Mouse (Mus musculus) embryonic facial prominence, embryonic 14.5 days (tissue): ENCODE results near the gene Tab2. TPM values are rescaled to one million over a fixed set of nuclear protein-coding genes. Genes with fewer than 3 reads are reported as not detected.

ENCODE experiments used
- ATAC-seq: fragments of 200-750 bp; cut with Nextera tagmentation; 2 replicates; pipeline ENCODE4 v1.8.0; 2017; ENCODE audit warnings: low read depth, moderate number of reproducible peaks, moderate TSS enrichment
- DNase-seq: peaks from one replicate; pipeline ENCODE4 v3.0.0-alpha.2; 2015; ENCODE audit warnings: low spot score
- H3K27ac ChIP-seq: fragments of 300-500 bp; sonication (generic); replicated peaks from 2 replicates; pipeline ENCODE4 v1.5.1; 2014; ENCODE audit warnings: low read depth, mild to moderate bottlenecking, low read length, moderate library complexity
- H3K27me3 ChIP-seq: fragments of 300-500 bp; sonication (generic); replicated peaks from 2 replicates; pipeline ENCODE4 v1.6.1; 2014; ENCODE audit warnings: low read length; ENCODE audit not compliant: control insufficient read depth, insufficient read depth
- H3K36me3 ChIP-seq: fragments of 300-500 bp; sonication (generic); 2 replicates; pipeline ENCODE4 v1.6.1; 2014; ENCODE audit warnings: low read length, mixed read lengths; ENCODE audit not compliant: control insufficient read depth, insufficient read depth
- H3K4me1 ChIP-seq: fragments of 300-500 bp; sonication (generic); 2 replicates; pipeline ENCODE4 v1.6.1; 2014; ENCODE audit warnings: antibody characterized with exemption, low read length; ENCODE audit not compliant: control insufficient read depth, insufficient read depth
- H3K4me2 ChIP-seq: fragments of 300-500 bp; sonication (generic); 2 replicates; pipeline ENCODE4 v1.6.1; 2014; ENCODE audit warnings: low read depth, mild to moderate bottlenecking, low read length, moderate library complexity, mixed read lengths
- H3K4me3 ChIP-seq: fragments of 300-500 bp; sonication (generic); 2 replicates; pipeline ENCODE4 v1.5.1; 2014; ENCODE audit warnings: low read depth, mild to moderate bottlenecking, low read length
- H3K9ac ChIP-seq: fragments of 300-500 bp; sonication (generic); 2 replicates; pipeline ENCODE4 v1.6.1; 2014; ENCODE audit warnings: low read depth, mild to moderate bottlenecking, low read length, moderate library complexity, mixed read lengths
- H3K9me3 ChIP-seq: fragments of 300-500 bp; sonication (generic); 2 replicates; pipeline ENCODE4 v1.6.1; 2016; ENCODE audit warnings: low read length; ENCODE audit not compliant: control insufficient read depth
- WGBS: fragments of 180-500 bp; shearing (Covaris S2); extraction: QIAGEN DNeasy Blood & Tissue Kit; methylation state at CpG from one replicate; pipeline ENCODE4 v1.1.7; 2014; 5-methylcytosine and 5-hydroxymethylcytosine counted together
- polyA plus RNA-seq: library from polyadenylated mRNA; unstranded; fragments of >200 nt; fragmentation: Nextera tagmentation; extraction: Ambion mirVana; gene quantifications from 2 replicates; pipeline ENCODE4 v1.2.1, GENCODE M21; 2014

Tab2 gene
- polyA plus RNA-seq, result 34.9 and 37.0 TPM in 2 replicates

DNA sequence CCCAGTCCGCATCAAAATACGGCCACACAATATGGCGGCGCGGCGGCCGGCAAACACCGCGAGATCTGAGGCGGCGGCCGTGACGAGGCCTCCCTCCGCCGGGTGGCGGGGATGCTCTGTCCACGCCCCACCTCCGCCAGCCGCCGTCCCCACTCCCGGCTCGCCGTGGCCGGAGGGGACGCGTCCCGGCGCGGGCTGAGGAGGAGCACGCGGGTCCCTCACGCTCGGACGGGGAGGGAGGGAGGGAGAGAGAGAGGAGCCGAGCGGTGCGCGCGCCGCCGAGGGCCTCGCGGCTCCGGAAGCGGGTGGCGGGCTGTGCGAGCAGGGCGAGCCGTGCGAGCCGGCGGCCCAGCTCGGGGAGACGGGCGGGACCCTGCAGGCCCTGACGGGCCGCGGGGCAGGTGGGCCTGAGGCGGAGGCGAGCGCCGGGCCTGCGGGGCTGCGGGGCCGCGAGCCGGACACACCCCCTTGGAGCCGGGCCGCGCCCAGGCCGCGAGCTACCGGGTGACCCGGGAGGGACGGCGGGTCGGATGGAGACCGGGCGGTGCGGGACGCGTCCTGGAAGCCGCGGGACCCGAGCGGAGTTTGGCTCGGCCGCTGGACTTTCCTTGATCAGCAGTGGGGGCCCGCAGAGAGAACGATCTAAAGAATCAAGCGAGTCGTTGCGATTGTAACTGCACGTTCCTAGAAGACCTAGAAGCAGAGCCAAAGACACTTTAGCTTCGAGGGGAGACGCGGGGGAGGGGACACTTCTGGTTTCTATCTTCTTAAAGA is at the start of gene Tab2:
Gene Tab2, minus strand, starts transcription at position 3 of the 774 bp plus-strand sequence.
- peak; percentile 96 for DNase-seq
- Histone ChIP-seq H3K27ac (peak within 1 kb of the TSS; percentile 99), H3K4me3 (peak within 1 kb of the TSS; percentile 94), H3K4me2 (peak within 1 kb of the TSS; percentile 78), H3K9me3 (no peaks in the 10 kb centered on the region), H3K36me3 (no peaks in the 10 kb centered on the region), H3K27me3 (no peaks in the 10 kb centered on the region), H3K9ac (peak within 1 kb of the TSS; percentile 99), H3K4me1 (peaks cover 14% of the 10 kb centered on the region; the same call in 1 of the 2 replicates)
- ATAC-seq, result peak; percentile 96
- WGBS, result 0% methylated on average over 34 of the region's 97 CpGs

DNA sequence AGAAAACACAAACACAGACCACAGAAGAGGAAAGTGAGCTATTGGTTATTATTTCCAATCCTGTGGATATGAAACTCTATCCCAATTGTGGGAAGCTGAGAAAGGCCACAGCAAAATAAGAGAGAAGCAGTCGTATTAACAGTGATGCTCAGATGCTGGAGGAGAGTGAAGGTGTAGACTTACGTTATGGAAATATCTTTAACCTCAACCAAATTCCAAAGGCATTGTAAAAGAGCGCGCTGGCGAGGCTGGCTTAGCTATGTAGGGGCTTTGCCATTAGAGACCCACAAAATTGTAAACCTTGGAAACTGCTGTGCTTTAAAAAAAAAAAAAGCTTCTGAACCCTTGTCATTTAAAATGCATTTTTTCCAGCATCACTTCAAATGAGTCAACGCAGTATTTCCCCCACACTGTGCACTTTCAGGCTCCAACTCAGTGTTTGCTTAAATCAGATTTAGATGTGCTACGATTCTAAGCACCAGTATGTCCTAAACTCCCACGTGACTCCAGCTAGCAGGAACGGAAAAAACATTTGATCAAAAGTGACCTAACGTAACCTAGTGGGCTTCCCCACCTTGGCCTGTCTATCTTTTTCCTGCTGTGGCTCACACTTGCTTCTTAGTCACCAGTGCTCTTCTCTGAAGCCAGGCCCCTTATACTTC is 36.4 kb upstream of the Tab2 start:
- H3K36me3 ChIP-seq, result no peaks in the 10 kb centered on the region
- H3K4me1 ChIP-seq, result 0 out of 2 replicates have a peak, but pooled peaks cover 4% of the 10 kb centered on the region
- DNase-seq (peak; percentile 55), ATAC-seq (no peak)
- no peak overlapping the region for H3K4me2 ChIP-seq
- WGBS, result 50% methylated on average over 10 of the region's 10 CpGs
- no peaks in the 10 kb centered on the region for H3K27me3 ChIP-seq
- no peak overlapping the region for H3K27ac ChIP-seq
- no peak overlapping the region for H3K9ac ChIP-seq
- H3K4me3 ChIP-seq, result no peak overlapping the region
- H3K9me3 ChIP-seq, result no peaks in the 10 kb centered on the region

DNA sequence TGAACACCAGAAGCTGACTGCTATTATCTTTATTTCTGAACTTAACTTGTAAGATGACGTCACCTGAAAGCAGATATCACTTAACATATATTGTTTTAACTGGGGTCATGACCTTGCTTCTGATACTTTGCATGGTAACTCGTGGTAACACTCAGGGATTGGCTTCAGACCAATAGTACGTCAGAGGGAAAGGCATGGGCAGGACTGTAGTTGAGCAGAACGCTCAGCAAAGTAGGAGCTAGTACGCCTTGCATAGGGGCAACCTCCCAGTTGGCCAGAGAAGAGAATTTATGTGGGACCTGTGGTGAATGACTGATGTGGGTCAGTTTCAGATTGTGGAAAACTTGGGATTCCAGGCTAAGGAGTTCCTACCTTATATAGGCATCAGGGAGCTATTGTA is 35.6 kb upstream of the Tab2 start:
- peak; percentile 57 for DNase-seq
- H3K4me1 ChIP-seq, result 0 out of 2 replicates have a peak, but pooled peaks cover 4% of the 10 kb centered on the region
- ATAC-seq, result 0 out of 2 replicates have a peak, but pooled peaks have one; percentile 26
- H3K4me3 ChIP-seq, result no peak overlapping the region
- H3K27ac ChIP-seq, result no peak overlapping the region
- H3K9me3 ChIP-seq, result no peaks in the 10 kb centered on the region
- no peak overlapping the region for H3K9ac ChIP-seq
- H3K36me3 ChIP-seq, result no peaks in the 10 kb centered on the region
- no peak overlapping the region for H3K4me2 ChIP-seq
- no peaks in the 10 kb centered on the region for H3K27me3 ChIP-seq
- 53% methylated on average over 5 of the region's 5 CpGs for WGBS

DNA sequence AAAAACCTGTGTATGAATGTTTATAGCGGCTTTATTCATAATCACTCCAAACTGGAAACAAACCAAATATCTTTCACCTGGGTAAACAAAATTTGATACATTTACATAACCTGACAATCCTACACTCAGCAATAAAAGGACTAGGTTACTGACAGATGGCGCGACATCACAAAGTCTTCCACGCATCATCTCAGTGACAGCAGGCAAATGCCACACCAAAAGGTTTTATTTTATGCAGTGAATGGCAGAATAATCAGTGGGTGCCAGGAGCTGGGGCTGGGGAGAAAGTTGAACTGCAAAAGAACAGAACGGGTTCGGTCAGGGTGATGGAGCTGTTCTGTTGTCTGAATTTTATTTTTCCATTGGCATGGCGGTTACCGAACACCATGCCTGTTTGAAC is 31.5 kb upstream of the Tab2 start:
- no peaks in the 10 kb centered on the region for H3K9me3 ChIP-seq
- no peaks in the 10 kb centered on the region for H3K27me3 ChIP-seq
- H3K36me3 ChIP-seq, result no peaks in the 10 kb centered on the region
- no peak overlapping the region for H3K4me2 ChIP-seq
- H3K27ac ChIP-seq, result no peak overlapping the region
- WGBS, result 84% methylated on average over 8 of the region's 8 CpGs
- DNase-seq, result no peak
- 0 out of 2 replicates have a peak, but pooled peaks cover 2% of the 10 kb centered on the region for H3K4me1 ChIP-seq
- no peak for ATAC-seq
- no peak overlapping the region for H3K9ac ChIP-seq
- H3K4me3 ChIP-seq, result no peak overlapping the region

DNA sequence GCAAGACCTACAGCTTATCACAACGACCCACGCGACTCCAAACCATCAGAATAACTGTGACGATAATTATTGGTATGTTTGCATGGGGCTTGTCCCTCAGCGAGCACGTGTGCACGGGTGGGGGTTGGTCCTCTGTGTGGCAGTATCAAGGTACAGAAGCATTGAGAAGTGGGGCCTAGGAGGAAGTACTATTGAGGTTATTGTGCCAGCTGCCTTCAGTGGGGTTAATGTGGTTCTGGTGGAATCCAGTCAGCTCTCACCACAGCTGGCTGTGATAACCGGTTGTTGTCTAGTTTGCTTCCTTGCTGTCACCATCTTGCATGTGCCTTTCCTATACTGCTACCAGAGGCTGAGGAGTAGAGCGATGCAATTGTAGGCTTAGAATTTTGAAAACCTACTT is 20.4 kb upstream of the Tab2 start:
- H3K4me3 ChIP-seq, result no peak overlapping the region
- ATAC-seq (no peak), DNase-seq (no peak)
- no peaks in the 10 kb centered on the region for H3K27me3 ChIP-seq
- no peaks in the 10 kb centered on the region for H3K4me1 ChIP-seq
- H3K4me2 ChIP-seq, result no peak overlapping the region
- no peak overlapping the region for H3K9ac ChIP-seq
- no peaks in the 10 kb centered on the region for H3K9me3 ChIP-seq
- H3K36me3 ChIP-seq, result no peaks in the 10 kb centered on the region
- no peak overlapping the region for H3K27ac ChIP-seq
- 94% methylated on average over 9 of the region's 9 CpGs for WGBS

DNA sequence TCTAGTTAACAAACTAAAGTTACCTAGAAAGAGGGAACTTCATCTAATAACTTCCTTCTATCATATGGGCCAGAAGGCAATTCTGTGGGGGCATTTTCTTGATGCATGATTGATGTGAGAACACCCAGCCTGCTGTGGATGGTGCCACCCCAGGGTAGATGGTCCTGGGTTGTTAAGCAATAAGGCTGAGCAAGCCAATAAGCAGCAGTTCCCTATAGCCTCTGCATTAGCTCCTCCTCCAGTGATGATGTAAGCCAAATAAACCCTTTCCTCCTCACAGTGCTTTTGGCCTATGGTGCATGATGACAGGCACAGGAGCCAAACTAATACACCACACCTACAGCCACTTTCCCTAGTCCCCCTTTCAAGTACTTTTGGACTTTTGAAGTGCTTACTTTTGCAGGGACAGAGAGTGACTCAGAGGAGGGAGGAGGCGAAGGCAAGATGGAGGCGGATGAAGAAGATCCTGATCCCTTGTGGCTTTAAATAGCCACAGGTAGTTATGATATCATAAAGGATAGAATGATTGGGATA is 12.8 kb upstream of the Tab2 start:
- H3K4me2 ChIP-seq, result no peak overlapping the region
- ATAC-seq, result no peak
- H3K9me3 ChIP-seq, result no peaks in the 10 kb centered on the region
- 98% methylated on average over 2 of the region's 2 CpGs for WGBS
- no peak overlapping the region for H3K27ac ChIP-seq
- no peaks in the 10 kb centered on the region for H3K4me1 ChIP-seq
- DNase-seq, result no peak
- no peak overlapping the region for H3K4me3 ChIP-seq
- H3K9ac ChIP-seq, result no peak overlapping the region
- no peaks in the 10 kb centered on the region for H3K27me3 ChIP-seq
- no peaks in the 10 kb centered on the region for H3K36me3 ChIP-seq

DNA sequence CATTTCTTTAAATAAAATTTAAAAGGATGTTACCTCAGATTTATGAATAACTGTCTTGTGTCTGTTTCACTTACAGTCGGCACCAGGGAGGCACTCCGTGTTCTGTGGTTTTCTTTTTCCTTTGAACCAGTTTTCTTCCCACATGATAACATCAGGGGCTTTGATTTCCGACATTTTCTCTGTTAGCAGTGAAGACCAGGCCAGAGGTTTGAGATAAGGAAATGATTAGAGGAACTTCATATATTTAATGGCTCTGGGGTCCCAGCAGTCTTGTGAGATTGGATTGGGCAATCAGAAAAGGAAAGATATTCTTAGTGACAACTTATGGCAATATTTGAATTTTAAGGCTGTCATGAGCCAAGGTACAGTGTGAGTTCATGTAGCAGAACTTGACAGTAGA is 11.1 kb upstream of the Tab2 start:
- Histone ChIP-seq H3K4me3 (no peak overlapping the region), H3K27me3 (no peaks in the 10 kb centered on the region), H3K27ac (no peak overlapping the region), H3K4me1 (no peaks in the 10 kb centered on the region), H3K9me3 (no peaks in the 10 kb centered on the region), H3K9ac (no peak overlapping the region), H3K4me2 (no peak overlapping the region), H3K36me3 (no peaks in the 10 kb centered on the region)
- DNase-seq, result no peak
- ATAC-seq, result no peak
- WGBS, result 50% methylated on average over 3 of the region's 3 CpGs

DNA sequence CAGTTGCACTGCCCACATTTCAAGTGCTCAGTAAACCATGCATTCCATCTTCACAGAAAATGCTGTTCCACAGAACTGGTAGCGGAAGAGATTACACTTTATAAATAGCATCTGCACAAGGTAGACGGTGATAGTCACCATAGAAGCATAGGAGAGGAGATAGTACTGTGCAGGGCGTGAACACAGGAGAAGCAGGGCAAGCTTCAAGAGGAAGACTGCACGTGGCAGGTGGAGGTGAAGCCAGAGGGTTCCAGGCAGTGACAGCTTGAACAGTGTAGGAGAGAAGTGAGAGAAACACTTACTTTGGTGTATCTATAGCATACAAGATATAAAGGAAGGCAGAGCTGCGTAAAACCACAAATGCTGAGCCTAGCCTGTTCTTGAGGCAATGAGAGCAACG is 3.0 kb upstream of the Tab2 start:
- H3K4me1 ChIP-seq, result peaks cover 1% of the 10 kb centered on the region; the same call in 1 of the 2 replicates
- H3K4me3 ChIP-seq, result no peak overlapping the region
- H3K9me3 ChIP-seq, result no peaks in the 10 kb centered on the region
- no peak overlapping the region for H3K27ac ChIP-seq
- no peak for DNase-seq
- 80% methylated on average over 6 of the region's 6 CpGs for WGBS
- H3K4me2 ChIP-seq, result no peak overlapping the region
- no peaks in the 10 kb centered on the region for H3K27me3 ChIP-seq
- ATAC-seq, result no peak
- H3K9ac ChIP-seq, result no peak overlapping the region
- H3K36me3 ChIP-seq, result no peaks in the 10 kb centered on the region
